Mouse (Mus musculus): ENCODE measurements around the gene Fanca. TPM values are rescaled to one million over a fixed set of nuclear protein-coding genes. Genes with fewer than 3 reads are reported as not detected.

Fanca gene
- polyA plus RNA-seq, 1 experiment from 2014 or later, result 15.2 TPM

DNA sequence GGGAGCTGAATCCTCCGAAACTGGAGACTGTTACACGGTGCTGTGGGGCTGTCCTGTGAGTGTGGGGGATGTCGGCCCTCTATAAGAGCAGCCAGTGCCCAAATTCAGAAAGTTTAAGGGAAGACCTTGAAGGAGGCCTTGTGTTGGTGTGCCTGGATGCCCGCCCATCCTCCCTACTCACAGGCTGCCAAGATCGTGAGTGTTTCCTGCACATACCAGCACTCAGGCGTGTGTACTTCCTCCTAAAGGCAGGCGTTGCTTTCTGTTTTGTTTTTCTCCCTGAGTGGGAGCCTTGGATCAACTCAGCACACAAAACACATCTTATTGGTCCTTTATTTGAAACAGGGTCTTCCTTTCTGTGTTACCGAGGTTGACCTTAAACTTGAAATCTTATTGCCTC, 23.9 kb upstream of the Fanca start:
- ATAC-seq (replicated peaks), result no peak
- Histone ChIP-seq H3K4me3 (no peak overlapping the region), H3K36me3 (no peaks in the 10 kb centered on the region), H3K27me3 (no peaks in the 10 kb centered on the region), H3K4me1 (0 out of 2 replicates have a peak, but pooled peaks cover 2% of the 10 kb centered on the region), H3K4me2 (replicated peaks) (no peak overlapping the region), H3K9ac (replicated peaks) (no peak overlapping the region), H3K9me3 (no peaks in the 10 kb centered on the region), H3K27ac (replicated peaks) (no peak overlapping the region)
- WGBS, result 81% methylated on average over 8 of the region's 8 CpGs

- ATAC-seq (replicated peaks), result no peak
- Histone ChIP-seq H3K36me3 (no peaks in the 10 kb centered on the region), H3K4me1 (0 out of 2 replicates have a peak, but pooled peaks cover 2% of the 10 kb centered on the region), H3K4me3 (no peak overlapping the region), H3K9me3 (no peaks in the 10 kb centered on the region), H3K27ac (replicated peaks) (no peak overlapping the region), H3K9ac (replicated peaks) (no peak overlapping the region), H3K4me2 (replicated peaks) (no peak overlapping the region), H3K27me3 (no peaks in the 10 kb centered on the region)
- WGBS, result 90% methylated on average over 27 of the region's 27 CpGs
These were observed 23.0 kb upstream of the Fanca start for GRCm38 (mm10) chr8:123341040-123342015.

DNA sequence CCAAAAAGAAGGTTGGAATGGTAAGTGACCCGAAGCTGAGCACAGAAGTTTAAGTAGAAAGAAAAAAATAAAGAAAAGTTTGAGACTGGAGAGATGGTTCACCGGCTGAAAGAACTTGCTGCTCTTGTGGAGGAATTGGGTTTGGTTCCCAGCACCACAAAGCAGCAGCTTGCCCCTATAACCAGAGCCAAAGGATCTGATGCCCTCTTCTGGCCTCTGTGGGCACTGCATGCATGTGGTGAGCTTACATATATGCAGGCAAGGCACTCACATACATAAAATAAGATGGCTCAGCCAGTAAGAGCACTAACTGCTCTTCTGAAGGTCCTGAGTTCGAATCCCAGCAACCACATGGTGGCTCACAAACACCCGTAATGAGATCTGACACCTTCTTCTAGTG, 21.7 kb upstream of the Fanca start:
- H3K9me3 ChIP-seq, result no peaks in the 10 kb centered on the region
- no peak for ATAC-seq (replicated peaks)

DNA sequence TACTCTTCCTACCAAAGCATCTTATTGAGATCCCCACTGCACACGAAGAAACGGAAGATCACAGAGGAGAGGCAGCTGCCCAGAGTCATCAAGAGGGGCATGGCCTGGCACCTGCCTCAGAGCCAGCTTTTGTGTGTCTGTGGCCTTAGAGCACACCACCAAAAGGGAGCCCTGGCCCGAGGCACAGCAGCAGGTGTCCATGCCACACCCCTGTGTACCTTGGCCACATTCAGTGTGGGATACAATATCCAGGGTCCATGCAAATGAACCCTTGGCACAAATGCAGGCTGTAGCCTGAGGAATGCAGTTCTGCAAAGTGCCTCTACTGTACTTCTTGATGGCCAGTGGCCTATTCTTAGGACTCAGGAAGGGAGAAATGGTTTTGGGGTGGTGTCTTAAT, 19.1 kb upstream of the Fanca start:
- Histone ChIP-seq H3K9me3 (no peaks in the 10 kb centered on the region), H3K27ac (replicated peaks) (no peak overlapping the region)

More for the DNA sequence above, 21.7 kb upstream of the Fanca start:
- Histone ChIP-seq H3K4me1 (0 out of 2 replicates have a peak, but pooled peaks cover 9% of the 10 kb centered on the region), H3K4me3 (no peak overlapping the region), H3K36me3 (no peaks in the 10 kb centered on the region), H3K9ac (replicated peaks) (no peak overlapping the region), H3K4me2 (replicated peaks) (no peak overlapping the region), H3K27me3 (no peaks in the 10 kb centered on the region), H3K27ac (replicated peaks) (no peak overlapping the region)
- 92% methylated on average over 4 of the region's 4 CpGs for WGBS

GRCm38 (mm10) chr8:123334467-123334866, 16.1 kb upstream of the Fanca start:
- Histone ChIP-seq H3K4me1 (peaks cover 30% of the 10 kb centered on the region), H3K27me3 (no peaks in the 10 kb centered on the region; the same call in 1 of the 2 replicates), H3K36me3 (no peaks in the 10 kb centered on the region), H3K9ac (replicated peaks) (peak overlapping the region; percentile 82), H3K27ac (replicated peaks) (peak overlapping the region; percentile 92), H3K9me3 (no peaks in the 10 kb centered on the region), H3K4me2 (replicated peaks) (peak overlapping the region; percentile 64), H3K4me3 (peak overlapping the region; percentile 72)
- WGBS, result 11% methylated on average over 1 of the region's 1 CpGs
- ATAC-seq (replicated peaks), result no peak

More for the DNA sequence above, 19.1 kb upstream of the Fanca start:
- Histone ChIP-seq H3K4me2 (replicated peaks) (no peak overlapping the region), H3K36me3 (no peaks in the 10 kb centered on the region), H3K9ac (replicated peaks) (no peak overlapping the region), H3K27me3 (no peaks in the 10 kb centered on the region), H3K4me1 (peaks cover 24% of the 10 kb centered on the region), H3K4me3 (no peak overlapping the region)
- no peak for ATAC-seq (replicated peaks)
- WGBS, result 83% methylated on average over 3 of the region's 3 CpGs

- H3K27me3 ChIP-seq, result no peaks in the 10 kb centered on the region; the same call in 1 of the 2 replicates
- H3K27ac ChIP-seq (replicated peaks), result peak overlapping the region; percentile 92
- H3K36me3 ChIP-seq, result no peaks in the 10 kb centered on the region
- peak overlapping the region; percentile 64 for H3K4me2 ChIP-seq (replicated peaks)
- H3K4me3 ChIP-seq, result peak overlapping the region; percentile 72
- H3K9me3 ChIP-seq, result no peaks in the 10 kb centered on the region
- WGBS, result 3% methylated on average over 7 of the region's 7 CpGs
- H3K4me1 ChIP-seq, result peaks cover 30% of the 10 kb centered on the region
- ATAC-seq (replicated peaks), result no peak
- H3K9ac ChIP-seq (replicated peaks), result peak overlapping the region; percentile 82
These were observed 15.5 kb upstream of the Fanca start for GRCm38 (mm10) chr8:123333864-123334263.

DNA sequence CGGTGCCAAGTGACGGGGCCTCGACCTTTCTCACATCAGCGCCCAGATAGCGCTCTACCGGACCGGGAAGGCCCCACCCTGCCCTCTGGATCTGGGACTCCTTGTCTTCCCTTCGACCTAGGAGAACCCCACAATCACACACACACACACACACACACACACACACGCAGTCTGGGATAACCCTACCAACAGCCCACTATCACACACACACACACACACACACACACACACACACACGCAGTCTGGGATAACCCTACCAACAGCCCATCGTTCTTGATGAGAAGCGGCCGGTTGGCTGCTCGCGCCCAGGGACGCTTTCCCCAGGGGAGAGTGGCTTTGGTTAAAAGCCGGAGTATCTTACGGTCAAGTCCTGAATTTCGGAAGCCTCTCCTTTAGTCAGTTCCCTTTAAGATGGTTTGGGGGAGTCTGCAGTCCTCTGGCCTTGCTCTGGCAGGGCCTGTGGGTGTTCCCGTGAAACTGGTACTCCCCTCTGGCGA, 14.8 kb upstream of the Fanca start:
- ATAC-seq (replicated peaks), result peak; percentile 59
- Histone ChIP-seq H3K27me3 (no peaks in the 10 kb centered on the region; the same call in 1 of the 2 replicates), H3K4me3 (peak overlapping the region; percentile 72)

DNA sequence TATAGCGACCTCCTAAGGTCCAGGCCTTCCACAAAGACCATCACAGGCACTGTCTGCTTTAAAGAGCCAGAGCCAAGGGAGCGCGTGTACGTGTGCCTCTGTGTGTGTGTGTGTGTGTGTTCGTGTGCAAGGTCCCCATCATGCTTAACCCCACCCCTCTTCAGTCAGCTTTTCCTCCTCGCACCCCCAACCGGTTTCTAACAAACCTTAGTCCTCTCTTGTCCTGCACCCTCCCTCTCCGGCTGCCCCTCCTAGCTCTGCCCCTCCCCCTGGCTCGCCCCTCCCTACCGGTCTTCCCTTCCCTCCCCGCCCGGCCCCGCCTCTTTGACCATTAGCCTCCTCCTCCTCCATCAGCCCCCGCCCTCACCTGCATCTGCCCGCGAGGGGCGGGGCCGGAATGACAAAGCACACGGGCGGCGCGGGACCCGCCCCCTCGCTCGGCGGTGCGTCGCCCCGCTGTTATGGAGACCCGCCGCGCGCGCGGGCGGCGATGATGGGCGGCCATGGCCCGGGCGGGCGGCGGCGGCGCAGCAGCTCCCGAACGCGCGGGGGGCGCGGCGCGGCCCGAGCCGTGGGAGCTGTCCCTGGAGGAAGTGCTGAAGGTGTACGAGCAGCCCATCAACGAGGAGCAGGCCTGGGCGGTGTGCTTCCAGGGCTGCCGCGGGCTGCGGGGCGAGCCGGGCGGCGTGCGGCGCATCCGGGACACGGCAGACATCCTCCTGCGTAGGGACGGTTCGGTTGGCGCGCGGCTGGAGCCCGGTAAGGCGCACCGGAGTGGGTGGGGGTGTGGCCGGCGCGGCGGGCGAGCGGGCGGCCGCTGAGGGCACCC, 14.1 kb upstream of the Fanca start, which contains the start of gene Spire2:
Gene Spire2 (plus strand): TSS at position 452 of the 829 bp plus-strand sequence.
- peak within 1 kb of the TSS; percentile 92 for H3K27ac ChIP-seq (replicated peaks)
- H3K9ac ChIP-seq (replicated peaks), result peak within 1 kb of the TSS; percentile 82
- peak within 1 kb of the TSS; percentile 64 for H3K4me2 ChIP-seq (replicated peaks)
- whole genome bisulfite sequencing, result under 1% methylated on average over 79 of the region's 85 CpGs
- H3K4me1 ChIP-seq, result peaks cover 30% of the 10 kb centered on the region
- no peaks in the 10 kb centered on the region for H3K9me3 ChIP-seq
- peak within 1 kb of the TSS; percentile 72 for H3K4me3 ChIP-seq
- no peaks in the 10 kb centered on the region; the same call in 1 of the 2 replicates for H3K27me3 ChIP-seq
- peak; percentile 84 for ATAC-seq (replicated peaks)
- no peaks in the 10 kb centered on the region for H3K36me3 ChIP-seq

More for the DNA sequence above, 14.8 kb upstream of the Fanca start:
- Histone ChIP-seq H3K9me3 (no peaks in the 10 kb centered on the region), H3K4me1 (peaks cover 30% of the 10 kb centered on the region), H3K9ac (replicated peaks) (peak overlapping the region; percentile 82), H3K36me3 (no peaks in the 10 kb centered on the region), H3K4me2 (replicated peaks) (peak overlapping the region; percentile 64), H3K27ac (replicated peaks) (peak overlapping the region; percentile 92)
- WGBS, result 1% methylated on average over 19 of the region's 21 CpGs

DNA sequence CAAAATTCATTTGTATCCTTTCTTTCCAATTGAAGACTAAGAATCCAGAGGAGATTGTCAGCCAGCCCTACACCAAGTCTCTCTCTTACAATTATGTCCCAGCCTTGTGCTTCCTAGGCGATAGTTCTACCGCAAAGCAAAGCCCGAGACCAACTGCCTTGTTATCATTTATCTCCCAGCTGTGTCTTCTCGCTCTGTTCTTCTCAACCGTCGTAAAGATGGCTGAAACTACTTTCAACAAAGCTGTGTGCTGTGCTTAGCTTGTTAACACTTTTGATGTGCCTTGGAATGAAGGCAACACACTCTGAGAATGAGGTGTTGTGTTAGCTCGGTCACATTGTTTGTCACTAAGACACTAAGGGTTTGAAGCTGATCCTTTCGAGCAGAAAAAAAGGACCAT, 13.4 kb upstream of the Fanca start:
- H3K27ac ChIP-seq (replicated peaks), result peak overlapping the region; percentile 92
- ATAC-seq (replicated peaks), result peak; percentile 11
- H3K36me3 ChIP-seq, result no peaks in the 10 kb centered on the region
- no peaks in the 10 kb centered on the region for H3K9me3 ChIP-seq
- WGBS, result 25% methylated on average over 8 of the region's 8 CpGs
- peak overlapping the region; percentile 82 for H3K9ac ChIP-seq (replicated peaks)
- H3K4me1 ChIP-seq, result peaks cover 30% of the 10 kb centered on the region
- H3K4me3 ChIP-seq, result peak overlapping the region; percentile 72
- no peaks in the 10 kb centered on the region; the same call in 1 of the 2 replicates for H3K27me3 ChIP-seq
- peak overlapping the region; percentile 64 for H3K4me2 ChIP-seq (replicated peaks)

- 83% methylated on average over 2 of the region's 2 CpGs for WGBS
- Histone ChIP-seq H3K4me3 (no peak overlapping the region), H3K27ac (replicated peaks) (peak overlapping the region; percentile 92), H3K4me2 (replicated peaks) (peak overlapping the region; percentile 64), H3K9ac (replicated peaks) (no peak overlapping the region), H3K4me1 (peaks cover 30% of the 10 kb centered on the region), H3K27me3 (no peaks in the 10 kb centered on the region; the same call in 1 of the 2 replicates), H3K9me3 (no peaks in the 10 kb centered on the region), H3K36me3 (no peaks in the 10 kb centered on the region)
- no peak for ATAC-seq (replicated peaks)
These were observed 12.9 kb upstream of the Fanca start for GRCm38 (mm10) chr8:123331301-123331700.

- H3K27ac ChIP-seq (replicated peaks), result no peak overlapping the region
- ATAC-seq (replicated peaks), result no peak
- WGBS, result 90% methylated on average over 6 of the region's 6 CpGs
- no peaks in the 10 kb centered on the region for H3K36me3 ChIP-seq
- H3K9ac ChIP-seq (replicated peaks), result no peak overlapping the region
- H3K4me3 ChIP-seq, result no peak overlapping the region
- H3K4me1 ChIP-seq, result peaks cover 29% of the 10 kb centered on the region
- no peaks in the 10 kb centered on the region for H3K9me3 ChIP-seq
- no peaks in the 10 kb centered on the region; the same call in 1 of the 2 replicates for H3K27me3 ChIP-seq
- H3K4me2 ChIP-seq (replicated peaks), result no peak overlapping the region
These were observed 12.3 kb upstream of the Fanca start for GRCm38 (mm10) chr8:123330701-123331100.

All from forebrain, embryonic 15.5 days (tissue).